Mouse (Mus musculus) adrenal gland, adult 8-10 months (tissue): ENCODE data around the gene Dnajc6. TPM values are rescaled to one million over a fixed set of nuclear protein-coding genes. Genes with fewer than 3 reads are reported as not detected.

Experiments used
- DNase-seq: peaks from one replicate; pipeline ENCODE4 v3.0.0; 2022
- total RNA-seq, 4 experiments: library from RNA; stranded (reverse); gene quantifications; 2 replicates each; pipeline ENCODE4 v1.2.4; 2022

The Dnajc6 gene
- total RNA-seq, 4 experiments from 2014 or later: 5.8 to 20.3 (median 11.7) TPM

DNA sequence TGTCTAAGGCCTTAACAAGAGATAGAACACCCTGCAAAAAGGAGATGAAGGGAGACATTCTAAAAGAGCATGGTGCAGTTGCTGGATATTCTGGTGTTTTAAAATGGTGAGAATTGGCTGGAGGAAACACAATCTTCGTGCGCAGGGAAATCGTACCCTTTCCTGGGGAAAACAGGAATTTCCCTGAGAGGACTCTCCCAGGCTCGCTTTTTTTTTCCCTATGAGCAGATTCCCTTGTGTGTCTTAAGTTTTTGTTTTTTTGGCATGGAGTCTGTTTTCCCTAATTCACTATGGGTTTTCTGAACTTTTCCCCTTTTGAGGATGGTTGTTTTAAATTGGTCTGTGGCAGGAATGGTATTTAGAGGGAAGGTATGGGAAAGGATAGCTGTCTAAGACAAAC lies 192.8 kb downstream of the Dnajc6 start:
- DNase-seq: no peak

DNA sequence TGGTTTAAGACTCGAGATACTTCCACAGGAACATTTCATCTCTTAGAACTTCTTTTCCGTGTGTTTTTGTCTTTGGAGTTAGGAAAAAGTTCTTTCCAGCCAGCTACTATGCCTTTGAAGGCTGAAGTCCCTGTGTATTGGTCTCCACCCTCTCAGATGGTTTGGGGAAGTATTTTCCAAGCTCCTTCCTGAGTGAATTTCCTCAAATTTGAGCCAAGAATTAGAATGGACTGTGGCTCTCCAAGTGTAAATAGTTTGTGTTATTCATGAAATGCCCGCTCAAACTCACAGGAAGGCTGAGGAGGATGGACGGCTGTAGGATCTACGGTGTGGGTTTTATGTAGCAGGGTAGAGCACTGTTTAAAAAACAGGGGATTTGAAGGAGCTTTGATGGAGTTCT lies 193.2 kb downstream of the Dnajc6 start:
- DNase-seq: no peak

Other genes with a start within 250 kb of the Dnajc6 start
- 100 to 1,000 TPM; 124 to 155 (median 151) TPM for gene Jak1, start 231.4 kb upstream of the Dnajc6 start, total RNA-seq
- 10 to 100 TPM in 2 of 4 experiments, 1 to 10 TPM in 2; 6.7 to 14.0 (median 9.6) TPM for gene Ak4, start 77.4 kb upstream of the Dnajc6 start, total RNA-seq
- gene Leprot, start 151.1 kb downstream of the Dnajc6 start, total RNA-seq: 10 to 100 TPM; 61.4 to 92.7 (median 75.5) TPM
- 10 to 100 TPM; 15.9 to 17.0 (median 16.9) TPM for gene Lepr, start 220.8 kb downstream of the Dnajc6 start, total RNA-seq